Mouse (Mus musculus) embryonic facial prominence, embryonic 11.5 days (tissue): Measurements from ENCODE around the gene Selplg. TPM values are rescaled to one million over a fixed set of nuclear protein-coding genes. Genes with fewer than 3 reads are reported as not detected.

Experiments
- ATAC-seq: fragments of 200-750 bp; cut with Nextera tagmentation; replicated peaks from 2 replicates; pipeline ENCODE4 v1.8.0; 2017; ENCODE audit warnings: low read depth; ENCODE audit not compliant: insufficient number of reproducible peaks, low FRiP score, low TSS enrichment
- DNase-seq: peaks from one replicate; pipeline ENCODE4 v3.0.0-alpha.2; 2015; ENCODE audit warnings: low spot score
- H3K27ac ChIP-seq: fragments of 300-500 bp; sonication (generic); replicated peaks from 2 replicates; pipeline ENCODE4 v1.5.1; 2014; ENCODE audit warnings: mild to moderate bottlenecking, low read depth, low read length, control low read depth
- H3K27me3 ChIP-seq: fragments of 300-500 bp; sonication (generic); 2 replicates; pipeline ENCODE4 v1.6.1; 2014; ENCODE audit warnings: mild to moderate bottlenecking, low read length, moderate library complexity, mixed read lengths; ENCODE audit not compliant: control insufficient read depth, insufficient read depth
- H3K36me3 ChIP-seq: fragments of 300-500 bp; sonication (generic); replicated peaks from 2 replicates; pipeline ENCODE4 v1.6.1; 2014; ENCODE audit warnings: low read depth, mild to moderate bottlenecking, low read length, moderate library complexity, mixed read lengths; ENCODE audit not compliant: control insufficient read depth, insufficient read depth
- H3K4me1 ChIP-seq: fragments of 300-500 bp; sonication (generic); 2 replicates; pipeline ENCODE4 v1.6.1; 2014; ENCODE audit warnings: low read length, mixed read lengths; ENCODE audit not compliant: control insufficient read depth, insufficient read depth
- H3K4me2 ChIP-seq: fragments of 300-500 bp; sonication (generic); 2 replicates; pipeline ENCODE4 v1.6.1; 2014; ENCODE audit warnings: low read depth, mild to moderate bottlenecking, control low read depth, low read length, moderate library complexity
- H3K4me3 ChIP-seq: fragments of 300-500 bp; sonication (generic); 2 replicates; pipeline ENCODE4 v1.5.1; 2014; ENCODE audit warnings: low read depth, low read length, control low read depth
- H3K9ac ChIP-seq: fragments of 300-500 bp; sonication (generic); replicated peaks from 2 replicates; pipeline ENCODE4 v1.6.1; 2014; ENCODE audit warnings: mild to moderate bottlenecking, control low read depth, low read length
- H3K9me3 ChIP-seq: fragments of 300-500 bp; sonication (generic); replicated peaks from 2 replicates; pipeline ENCODE4 v1.6.1; 2016; ENCODE audit warnings: mild to moderate bottlenecking, low read length, inconsistent platforms, mixed read lengths; ENCODE audit not compliant: control insufficient read depth
- WGBS: fragments of 180-500 bp; shearing (Covaris S2); extraction: QIAGEN DNeasy Blood & Tissue Kit; methylation state at CpG from one replicate; pipeline ENCODE4 v1.1.7; 2014; 5-methylcytosine and 5-hydroxymethylcytosine counted together
- polyA plus RNA-seq: library from polyadenylated mRNA; unstranded; fragments of >200 nt; fragmentation: Nextera tagmentation; extraction: Ambion mirVana; gene quantifications from 2 replicates; pipeline ENCODE4 v1.2.1, GENCODE M21; 2014

The Selplg gene
- polyA plus RNA-seq, 1 experiment from 2014 or later = 2.0 TPM

GRCm38 (mm10) chr5:113842906-113843305 lies 10.5 kb upstream of the Selplg start:
- H3K4me2 ChIP-seq = no peak overlapping the region
- ATAC-seq = no peak
- no peaks in the 10 kb centered on the region for H3K27me3 ChIP-seq
- H3K4me3 ChIP-seq = no peak overlapping the region
- 93% methylated on average over 9 of the region's 9 CpGs for WGBS
- no peaks in the 10 kb centered on the region for H3K4me1 ChIP-seq
- H3K9ac ChIP-seq = no peak overlapping the region
- no peaks in the 10 kb centered on the region for H3K9me3 ChIP-seq
- H3K36me3 ChIP-seq = peaks cover 5% of the 10 kb centered on the region
- H3K27ac ChIP-seq = no peak overlapping the region
- no peak for DNase-seq

GRCm38 (mm10) chr5:113842244-113842643 lies 9.8 kb upstream of the Selplg start:
- no peak for DNase-seq
- Histone ChIP-seq H3K9ac (no peak overlapping the region), H3K4me3 (no peak overlapping the region), H3K9me3 (no peaks in the 10 kb centered on the region), H3K4me2 (no peak overlapping the region), H3K4me1 (no peaks in the 10 kb centered on the region), H3K27ac (no peak overlapping the region), H3K27me3 (no peaks in the 10 kb centered on the region), H3K36me3 (peaks cover 5% of the 10 kb centered on the region)
- ATAC-seq = no peak
- WGBS = 90% methylated on average over 9 of the region's 9 CpGs

- no peak overlapping the region for H3K27ac ChIP-seq
- H3K36me3 ChIP-seq = peaks cover 5% of the 10 kb centered on the region
- H3K4me3 ChIP-seq = no peak overlapping the region
- DNase-seq (no peak), ATAC-seq (no peak)
- H3K9ac ChIP-seq = no peak overlapping the region
- H3K4me1 ChIP-seq = no peaks in the 10 kb centered on the region
- H3K9me3 ChIP-seq = no peaks in the 10 kb centered on the region
- no peaks in the 10 kb centered on the region for H3K27me3 ChIP-seq
- H3K4me2 ChIP-seq = no peak overlapping the region
- WGBS = 89% methylated on average over 23 of the region's 23 CpGs
These were observed 9.1 kb upstream of the Selplg start for GRCm38 (mm10) chr5:113841243-113842225.

GRCm38 (mm10) chr5:113840443-113840842 lies 8.0 kb upstream of the Selplg start:
- ATAC-seq (no peak), DNase-seq (no peak)
- H3K4me1 ChIP-seq = no peaks in the 10 kb centered on the region
- H3K36me3 ChIP-seq = peaks cover 5% of the 10 kb centered on the region; the same call in 1 of the 2 replicates
- no peak overlapping the region for H3K4me2 ChIP-seq
- WGBS = 88% methylated on average over 4 of the region's 4 CpGs
- no peak overlapping the region for H3K27ac ChIP-seq
- no peak overlapping the region for H3K9ac ChIP-seq
- H3K9me3 ChIP-seq = no peaks in the 10 kb centered on the region
- H3K4me3 ChIP-seq = no peak overlapping the region
- no peaks in the 10 kb centered on the region for H3K27me3 ChIP-seq

DNA sequence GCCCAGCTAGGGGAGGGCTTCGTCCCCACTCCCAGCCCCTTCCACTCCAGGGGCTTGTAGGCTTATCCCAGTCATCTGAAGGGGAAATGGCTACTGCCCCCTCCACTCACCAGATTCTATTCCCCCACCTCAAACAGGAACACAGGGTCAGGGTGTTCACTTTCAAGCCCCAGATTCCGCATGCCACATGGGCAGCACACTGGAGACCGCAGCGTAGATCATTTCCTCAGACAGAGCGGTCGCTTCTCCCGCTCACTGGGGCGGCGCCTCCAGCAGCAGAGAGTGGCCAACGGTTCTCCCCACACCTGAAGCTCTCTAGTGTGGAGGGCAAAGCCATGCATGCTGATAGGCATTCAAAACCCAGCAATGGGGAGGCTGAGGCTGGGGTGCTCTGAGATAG lies 4.5 kb upstream of the Selplg start:
- DNase-seq = no peak
- no peaks in the 10 kb centered on the region for H3K27me3 ChIP-seq
- H3K4me1 ChIP-seq = no peaks in the 10 kb centered on the region
- H3K4me2 ChIP-seq = no peak overlapping the region
- no peak overlapping the region for H3K9ac ChIP-seq
- H3K36me3 ChIP-seq = no peaks in the 10 kb centered on the region
- ATAC-seq = no peak
- H3K27ac ChIP-seq = no peak overlapping the region
- 88% methylated on average over 10 of the region's 10 CpGs for WGBS
- H3K4me3 ChIP-seq = no peak overlapping the region
- H3K9me3 ChIP-seq = no peaks in the 10 kb centered on the region

GRCm38 (mm10) chr5:113833316-113833947 lies 988 bp upstream of the Selplg start:
- H3K27me3 ChIP-seq = no peaks in the 10 kb centered on the region
- H3K36me3 ChIP-seq = no peaks in the 10 kb centered on the region
- no peak for DNase-seq
- WGBS = 71% methylated on average over 16 of the region's 16 CpGs
- H3K4me1 ChIP-seq = no peaks in the 10 kb centered on the region
- H3K4me2 ChIP-seq = no peak overlapping the region
- ATAC-seq = no peak
- no peak overlapping the region for H3K4me3 ChIP-seq
- H3K9me3 ChIP-seq = no peaks in the 10 kb centered on the region
- no peak overlapping the region for H3K27ac ChIP-seq
- H3K9ac ChIP-seq = no peak overlapping the region

DNA sequence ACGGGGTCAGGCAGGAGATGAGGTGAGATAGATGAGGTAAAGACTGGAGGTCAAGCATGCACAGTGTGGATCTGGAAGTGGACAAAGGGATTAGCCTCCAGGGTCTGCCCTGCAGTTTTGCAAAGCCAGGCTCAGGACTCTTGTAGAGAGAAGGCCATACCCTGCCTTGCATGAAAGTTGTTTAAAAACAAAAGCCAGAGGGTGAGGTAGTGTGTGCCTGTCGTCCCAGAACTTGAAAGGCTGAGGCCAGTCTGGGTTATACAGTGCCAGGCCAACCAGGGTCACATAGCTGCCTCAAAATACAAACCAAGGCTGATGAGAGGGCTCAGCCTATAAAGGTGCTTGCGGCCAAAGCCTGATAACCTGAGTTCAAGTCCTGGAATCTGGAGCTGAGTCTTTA lies 703 bp downstream of the Selplg start:
- H3K9me3 ChIP-seq = no peaks in the 10 kb centered on the region
- no peaks in the 10 kb centered on the region for H3K36me3 ChIP-seq
- DNase-seq (no peak), ATAC-seq (no peak)
- no peak overlapping the region for H3K4me2 ChIP-seq
- H3K9ac ChIP-seq = no peak overlapping the region
- no peaks in the 10 kb centered on the region for H3K4me1 ChIP-seq
- H3K4me3 ChIP-seq = no peak overlapping the region
- H3K27ac ChIP-seq = no peak overlapping the region
- H3K27me3 ChIP-seq = no peaks in the 10 kb centered on the region
- WGBS = 66% methylated on average over 3 of the region's 3 CpGs

DNA sequence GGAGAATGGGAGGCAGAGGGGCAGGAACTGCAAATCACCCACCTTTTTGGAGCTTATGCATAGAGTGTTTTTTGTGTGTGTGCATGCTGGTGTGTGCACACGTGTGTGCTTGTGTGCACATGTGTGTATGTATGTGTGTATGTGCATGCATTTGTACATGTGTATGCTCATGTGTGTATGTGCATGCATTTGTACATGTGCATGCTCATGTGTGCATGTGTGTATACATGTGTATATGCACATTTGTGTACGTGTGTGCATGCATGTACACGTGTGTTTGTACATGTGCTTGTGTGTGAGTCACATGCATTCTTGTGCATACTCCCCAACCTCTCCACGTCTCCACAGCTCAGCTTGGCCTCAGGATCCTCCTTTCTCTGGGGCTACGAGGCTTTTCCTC lies 1.6 kb downstream of the Selplg start:
- Histone ChIP-seq H3K9ac (no peak overlapping the region), H3K27ac (no peak overlapping the region), H3K4me3 (no peak overlapping the region), H3K4me1 (no peaks in the 10 kb centered on the region), H3K27me3 (no peaks in the 10 kb centered on the region), H3K4me2 (no peak overlapping the region), H3K36me3 (no peaks in the 10 kb centered on the region), H3K9me3 (no peaks in the 10 kb centered on the region)
- DNase-seq = no peak
- no peak for ATAC-seq
- 84% methylated on average over 5 of the region's 5 CpGs for WGBS
